Mouse (Mus musculus) left cerebral cortex, adult 9 months (tissue): ENCODE measurements at regions not wholly inside any gene's neighbourhood (a gene's known extent, or its start where the extent isn't known, plus 50 kb on each side); places are given as distances from the start of the nearest gene placed in this dataset.

Experiments
- DNase-seq, 2 experiments: peaks; one replicate each; pipeline ENCODE4 v3.0.0; 2022; ENCODE audit warnings: low spot score in 2 of 2

DNA sequence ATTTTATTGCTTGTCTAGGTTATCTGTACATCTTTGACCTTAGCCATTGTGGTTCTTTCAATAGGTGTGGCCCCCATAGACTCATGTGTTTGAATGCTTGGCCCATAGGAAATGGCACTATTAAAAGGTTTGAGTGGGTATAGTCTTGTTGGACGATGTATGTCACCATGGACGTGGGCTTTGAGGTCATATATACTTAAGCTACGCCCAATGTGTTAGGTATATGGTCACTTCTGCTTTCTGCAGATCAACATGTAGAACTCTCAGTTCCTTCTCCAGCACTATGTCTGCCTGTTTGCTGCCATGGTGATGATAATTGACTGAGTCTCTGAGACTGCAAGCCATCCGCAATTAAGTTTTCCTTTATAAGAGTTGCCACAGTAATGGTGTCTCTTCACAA, 366.8 kb downstream of the Epha4 start:
- no peak for DNase-seq

GRCm38 (mm10) chr1:77168316-77168715, 346.6 kb downstream of the Epha4 start:
- no peak for DNase-seq

GRCm38 (mm10) chr1:77172463-77172862, 342.4 kb downstream of the Epha4 start:
- no peak for DNase-seq

- no peak for DNase-seq
These were observed 340.1 kb downstream of the Epha4 start for GRCm38 (mm10) chr1:77174801-77175200.

DNA sequence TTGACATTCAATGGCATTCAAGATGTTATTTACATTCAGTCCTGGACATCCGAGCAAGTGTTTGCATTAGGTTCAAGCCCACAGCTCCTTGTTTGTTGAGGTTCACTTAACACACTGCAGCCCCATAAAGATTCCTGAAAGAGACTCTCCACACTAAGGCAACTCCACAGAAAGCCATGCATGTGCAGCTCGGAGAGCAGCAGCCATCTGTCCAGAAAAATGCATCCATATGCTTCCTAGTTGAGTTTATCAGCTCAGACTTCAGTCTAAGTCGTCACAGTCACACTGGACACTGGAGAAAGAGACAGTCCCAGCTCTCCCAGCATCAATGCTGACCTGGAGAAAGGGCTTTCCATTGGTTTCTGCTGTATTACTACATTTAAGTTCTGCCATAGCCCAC, 339.7 kb downstream of the Epha4 start:
- DNase-seq = peak in 1 of 2 experiments; percentile 6

DNA sequence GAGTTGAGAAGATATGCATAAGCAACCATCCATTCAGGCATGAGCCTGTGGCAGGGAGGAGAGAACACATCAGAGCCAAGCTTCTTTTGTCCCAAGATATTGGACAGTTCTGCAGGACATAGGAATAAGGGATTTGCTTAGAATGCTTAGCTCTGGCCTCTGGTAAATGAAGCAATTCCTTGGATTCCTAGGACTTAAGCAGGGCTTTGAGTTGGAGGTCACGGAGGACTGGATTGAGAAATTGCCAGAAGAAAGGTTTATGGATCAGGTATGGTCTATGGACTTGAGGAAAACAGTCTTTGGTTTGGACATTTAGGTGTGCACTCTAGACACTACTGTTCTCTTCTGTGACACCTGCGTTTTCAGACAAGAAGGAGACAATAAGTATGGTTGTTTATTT, 338.4 kb downstream of the Epha4 start:
- no peak for DNase-seq

DNA sequence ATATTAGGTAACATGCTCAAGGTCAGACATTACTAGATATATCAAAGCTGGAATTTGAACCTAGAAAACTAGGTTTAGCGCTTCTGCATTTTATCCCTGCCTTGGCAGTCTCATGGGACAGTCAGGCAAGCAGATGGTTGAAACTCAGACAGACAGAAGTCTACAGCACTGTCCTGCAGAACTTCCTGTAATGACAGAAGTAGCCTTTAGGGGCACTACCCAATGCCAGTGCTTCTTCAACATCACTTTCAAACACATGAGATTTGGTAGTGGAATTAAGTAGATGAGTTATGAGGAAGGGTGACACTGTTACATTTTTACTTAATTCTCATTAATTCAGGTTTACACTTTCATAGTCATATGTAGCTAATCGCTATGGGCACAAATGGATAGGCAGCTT, 330.9 kb downstream of the Epha4 start:
- no peak for DNase-seq

GRCm38 (mm10) chr1:77190141-77190540, 324.7 kb downstream of the Epha4 start:
- DNase-seq = no peak

DNA sequence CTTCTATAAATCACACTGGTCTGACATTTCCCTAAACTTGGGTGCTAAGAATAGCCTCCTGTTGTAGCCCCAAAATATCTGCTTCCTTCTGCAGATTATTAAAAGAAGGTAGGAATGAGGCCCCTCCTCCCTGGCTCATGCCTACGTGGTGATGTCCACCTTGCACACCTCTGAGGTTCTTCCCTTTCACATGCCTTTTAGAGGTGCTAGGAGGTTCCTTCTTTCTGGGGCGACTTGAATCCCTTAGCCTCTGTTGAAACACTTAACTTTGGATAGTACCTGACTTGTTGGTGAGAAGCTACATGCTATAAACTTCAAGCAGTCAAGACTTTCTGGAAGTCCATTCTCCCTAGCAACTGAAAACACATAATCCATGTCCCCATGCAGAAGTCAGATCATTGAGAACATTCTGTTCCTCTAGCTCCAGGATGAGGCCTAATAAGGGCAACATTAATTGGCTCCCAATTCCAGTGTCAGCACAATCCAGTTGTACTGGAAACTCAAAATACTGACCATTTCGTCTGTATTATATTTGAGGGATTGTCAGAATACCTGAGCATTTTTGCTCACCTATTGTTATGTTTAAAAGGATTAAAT, 313.5 kb downstream of the Epha4 start:
- no peak for DNase-seq

GRCm38 (mm10) chr1:77202948-77203347, 311.9 kb downstream of the Epha4 start:
- DNase-seq = no peak

DNA sequence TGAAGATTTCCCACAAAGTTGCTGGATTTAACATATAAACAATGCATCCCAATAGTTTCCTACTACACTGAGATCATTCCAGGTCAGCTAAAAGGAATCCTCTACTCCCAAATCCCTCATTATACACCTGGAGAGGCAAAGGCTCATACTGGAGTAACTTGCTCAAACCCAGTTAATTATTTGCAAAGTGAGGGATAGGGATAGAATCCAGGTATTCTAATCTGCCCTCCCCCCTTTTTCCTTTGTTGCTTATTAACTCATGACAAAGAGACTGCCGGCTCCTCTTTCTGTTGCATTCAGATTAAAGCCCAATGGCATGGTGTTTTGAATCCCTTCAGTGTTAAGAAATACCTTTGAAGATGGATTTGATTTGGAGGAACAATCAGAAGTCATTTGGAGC, 308.4 kb downstream of the Epha4 start:
- DNase-seq = no peak

DNA sequence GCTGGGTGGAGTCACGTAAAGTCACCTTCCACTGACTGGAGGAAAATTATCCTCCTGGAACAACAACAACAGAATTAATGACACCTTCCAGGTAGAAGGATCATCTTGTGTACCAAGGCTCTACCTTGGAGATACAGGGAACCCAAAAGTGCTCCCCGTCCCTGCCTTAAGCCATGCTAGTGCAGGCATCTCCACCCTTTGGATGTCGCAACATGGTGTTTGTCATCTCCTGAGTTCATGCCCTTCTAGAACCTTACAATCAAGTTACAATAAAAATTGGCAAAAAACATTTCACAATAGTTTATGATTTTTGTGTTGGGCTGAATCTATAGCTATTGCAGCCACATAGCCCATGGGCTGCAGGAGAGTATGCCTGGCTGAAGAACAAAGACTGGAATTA, 305.5 kb downstream of the Epha4 start:
- no peak for DNase-seq

- no peak for DNase-seq
These were observed 301.3 kb downstream of the Epha4 start for GRCm38 (mm10) chr1:77213462-77214098.

GRCm38 (mm10) chr1:77219488-77220321, 295.2 kb downstream of the Epha4 start:
- DNase-seq = no peak

DNA sequence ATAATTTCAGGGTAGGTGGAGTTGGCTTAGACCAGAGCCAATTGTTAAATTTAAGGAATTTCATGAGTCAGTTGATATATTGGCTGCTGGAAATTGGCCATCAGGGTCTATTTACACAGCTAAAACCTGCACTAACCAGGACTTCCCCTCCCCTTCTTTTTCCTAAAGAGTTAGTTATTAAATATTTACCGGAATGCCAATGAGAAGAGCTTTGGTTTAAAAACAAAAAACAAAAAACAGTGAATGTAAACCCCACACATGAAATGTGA, 294.6 kb downstream of the Epha4 start:
- DNase-seq = no peak

DNA sequence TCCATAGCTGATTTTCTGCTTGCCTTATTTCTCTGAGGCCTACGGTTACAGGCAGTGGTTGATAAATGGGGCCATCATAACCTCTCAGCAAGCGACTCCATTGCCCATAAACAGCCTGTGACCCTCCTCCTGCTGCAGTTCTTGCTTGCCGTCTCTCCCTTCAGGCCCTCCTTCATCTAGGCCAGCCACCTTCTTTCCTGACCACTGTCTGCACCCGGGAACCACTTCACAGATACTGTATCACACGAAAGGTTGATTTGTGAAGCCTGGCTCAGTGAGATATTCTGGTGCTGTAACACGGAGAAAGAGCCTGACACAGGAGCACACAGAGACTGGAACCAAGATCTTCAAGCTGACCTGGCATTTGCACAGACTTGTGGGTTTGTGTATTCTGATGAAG, 294.1 kb downstream of the Epha4 start:
- no peak for DNase-seq

DNA sequence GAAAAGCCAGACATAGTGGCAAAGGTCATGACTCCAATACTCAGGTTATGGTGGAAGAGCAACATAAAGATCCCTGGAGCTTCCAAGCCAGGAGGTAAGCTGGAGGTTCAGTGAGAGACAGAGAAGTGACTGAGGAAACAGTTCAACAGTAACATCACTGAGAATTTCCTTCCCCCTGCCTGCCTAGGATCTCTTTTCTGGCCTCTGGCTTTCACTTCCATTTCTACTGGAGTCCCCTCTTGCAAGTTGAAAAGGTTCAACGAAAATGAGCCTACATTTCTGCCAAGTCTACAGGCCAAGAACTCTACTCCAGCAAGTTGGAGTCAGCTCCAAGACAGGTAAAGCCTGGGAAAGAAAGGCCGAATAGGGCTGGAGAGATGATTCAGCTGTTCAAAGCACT, 293.0 kb downstream of the Epha4 start:
- no peak for DNase-seq

GRCm38 (mm10) chr1:77226546-77226945, 288.3 kb downstream of the Epha4 start:
- no peak for DNase-seq

DNA sequence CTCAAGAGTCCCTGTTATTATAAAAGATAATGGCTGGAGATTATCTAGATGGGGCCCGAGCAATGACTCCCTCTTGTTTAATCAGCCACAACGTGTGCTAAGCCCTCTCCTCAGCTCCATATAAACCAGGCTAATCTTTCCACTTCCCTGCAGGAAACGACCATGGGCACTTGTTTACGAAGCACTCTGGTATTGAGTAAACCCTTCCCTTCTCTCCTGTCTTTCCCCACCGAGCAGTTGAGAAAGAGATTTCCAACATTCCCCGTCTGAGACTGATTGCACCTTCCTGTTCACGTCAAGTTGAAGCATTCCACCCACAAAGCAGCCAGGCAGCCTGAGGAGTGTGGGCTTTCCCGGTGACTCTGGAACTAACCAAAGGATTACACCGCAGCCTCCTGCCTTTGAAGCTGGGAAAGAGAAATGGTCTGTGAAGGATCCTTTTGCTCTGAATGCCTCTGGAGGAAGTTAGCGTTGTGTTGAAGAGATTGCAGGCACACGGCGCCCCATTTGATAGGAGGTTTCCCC, 287.8 kb downstream of the Epha4 start:
- peak in 1 of 2 experiments; percentile 8 for DNase-seq

DNA sequence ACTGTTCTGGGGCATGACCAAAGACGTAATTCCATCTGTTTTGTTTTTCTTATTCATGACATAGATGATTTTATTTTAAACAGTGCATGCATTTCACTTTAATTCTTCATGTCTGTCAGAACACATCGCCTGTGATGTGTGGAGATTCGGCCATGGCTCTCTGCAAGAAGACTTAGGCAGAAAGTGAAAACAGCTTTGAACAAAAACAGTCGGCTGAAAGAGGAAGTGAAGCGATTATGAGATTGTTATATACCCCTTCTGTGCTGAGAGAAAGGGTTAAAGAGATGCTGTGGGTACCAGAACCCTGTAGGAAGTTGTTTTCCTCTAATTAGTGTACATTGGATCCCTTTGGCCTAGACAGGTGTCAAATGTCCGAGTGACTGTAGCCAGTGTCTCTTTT, 287.1 kb downstream of the Epha4 start:
- no peak for DNase-seq

GRCm38 (mm10) chr1:77229561-77229960, 285.3 kb downstream of the Epha4 start:
- DNase-seq = no peak

GRCm38 (mm10) chr1:77233010-77233409, 281.9 kb downstream of the Epha4 start:
- no peak for DNase-seq

DNA sequence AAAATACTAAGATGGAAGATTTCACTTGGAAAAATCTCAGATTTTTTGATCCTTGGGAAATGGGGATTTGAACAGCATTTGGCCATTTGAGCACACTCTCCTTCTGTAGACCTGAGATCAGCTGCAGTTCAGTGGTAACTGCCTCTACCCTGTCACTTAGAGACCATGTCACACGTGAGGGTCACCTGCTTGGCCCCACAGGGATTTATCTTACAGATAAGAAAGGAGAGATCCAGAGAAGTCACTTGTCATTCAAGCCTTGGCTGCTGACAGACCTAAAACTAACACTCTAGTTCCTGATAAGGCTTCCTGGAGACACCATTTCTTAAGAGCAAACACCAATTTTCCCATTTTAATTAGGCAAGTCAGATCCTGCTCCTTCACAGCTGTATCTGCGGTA, 270.2 kb downstream of the Epha4 start:
- no peak for DNase-seq
